ENCODE assay signal across 16 mouse cellular contexts in the genomic region with DNA sequence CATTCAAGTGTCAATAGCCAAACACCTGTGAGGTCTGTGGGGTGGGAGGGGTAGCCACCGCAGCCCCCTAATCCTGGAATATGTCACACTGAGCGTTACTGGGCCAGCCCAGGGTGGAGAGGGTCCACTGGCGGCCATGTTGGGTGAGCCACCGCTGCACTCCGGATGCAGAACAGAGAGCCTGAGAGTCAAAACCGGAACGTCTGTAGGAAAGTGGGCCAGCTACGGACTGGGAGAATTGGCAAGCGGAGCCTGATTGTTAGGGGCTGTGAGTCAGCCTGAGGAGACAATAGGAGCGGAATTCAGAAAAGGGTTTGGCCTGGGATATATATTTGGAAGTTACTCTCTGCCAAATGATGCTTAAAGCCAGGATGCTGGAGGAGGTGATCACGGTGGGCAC. TPM values are rescaled to one million over a fixed set of nuclear protein-coding genes. Genes with fewer than 3 reads are reported as not detected.
DNase-seq lines count a peak whose midpoint lies in the region; ATAC-seq and TF ChIP-seq lines count a peak whose summit lies in the region.
"Had no signal": no experiment of that assay in that cellular context is flagged by ENCODE, and none has a peak within 500 bp of the region (broad histone marks: within the 10 kb centered on the region; RNA-seq: fewer than 3 reads in every experiment).

No protein-coding gene starts in this region.

- H3K27me3 ChIP-seq in kidney, embryonic 15.5 days = peaks cover 11% of the 10 kb centered on the region; the same call in 1 of the 2 replicates
- no peaks in the 10 kb centered on the region for H3K27me3 ChIP-seq in stomach, embryonic 16.5 days (ENCODE audit: control insufficient read depth, insufficient read depth, low read length)
- H3K27me3 ChIP-seq in stomach, postnatal 0 days (ENCODE audit: control insufficient read depth, insufficient read depth, low read length) = no peaks in the 10 kb centered on the region; the same call in 1 of the 2 replicates
- H3K27me3 ChIP-seq: hindbrain, embryonic 15.5 days; Patski had no signal

- intact Hi-C loops in heart, postnatal 25 days (cut with DNase I) = loop anchor here (2.0 kb wide), 1 partner anchor 39 kb away; no protein-coding TSS in a partner anchor

- no peak overlapping the region for H3K4me3 ChIP-seq in kidney, embryonic 15.5 days (replicated peaks)
- H3K4me3 ChIP-seq in stomach, embryonic 16.5 days (replicated peaks; ENCODE audit: low read length) = no peak overlapping the region
- no peak overlapping the region for H3K4me3 ChIP-seq in stomach, postnatal 0 days (ENCODE audit: low read depth, low read length)
- H3K4me3 ChIP-seq: embryonic facial prominence, embryonic 15.5 days; hindbrain, embryonic 15.5 days; limb, embryonic 15.5 days had no signal

- H3K27ac ChIP-seq in kidney, embryonic 15.5 days = no peak overlapping the region
- H3K27ac ChIP-seq in stomach, embryonic 16.5 days (ENCODE audit: low read length) = no peak overlapping the region
- no peak overlapping the region for H3K27ac ChIP-seq in stomach, postnatal 0 days (replicated peaks)
- H3K27ac ChIP-seq: embryonic facial prominence, embryonic 15.5 days; hindbrain, embryonic 15.5 days; limb, embryonic 15.5 days; macrophage had no signal

- WGBS in kidney, embryonic 15.5 days = 86% methylated on average over 11 of the region's 11 CpGs
- 88% methylated on average over 11 of the region's 11 CpGs for WGBS in stomach, embryonic 16.5 days
- WGBS in stomach, postnatal 0 days = 76% methylated on average over 11 of the region's 11 CpGs

- no peaks in the 10 kb centered on the region for H3K9me3 ChIP-seq in kidney, embryonic 15.5 days (replicated peaks)
- H3K9me3 ChIP-seq in stomach, embryonic 16.5 days (replicated peaks; ENCODE audit: control insufficient read depth, low read length) = no peaks in the 10 kb centered on the region
- H3K9me3 ChIP-seq in stomach, postnatal 0 days (ENCODE audit: control insufficient read depth, low read length) = no peaks in the 10 kb centered on the region
- H3K9me3 ChIP-seq: embryonic facial prominence, embryonic 15.5 days; hindbrain, embryonic 15.5 days; limb, embryonic 15.5 days had no signal

- ATAC-seq in kidney, embryonic 15.5 days (replicated peaks; ENCODE audit: low FRiP score) = no peak
- 0 out of 2 replicates have a peak, but pooled peaks have one; percentile 37 for ATAC-seq in stomach, embryonic 16.5 days (ENCODE audit: insufficient read depth, low FRiP score)
- no peak for ATAC-seq in stomach, postnatal 0 days (ENCODE audit: low FRiP score, low TSS enrichment)
- ATAC-seq: forebrain, embryonic 16.5 days; Patski had no signal

- no peak overlapping the region for H3K4me2 ChIP-seq in kidney, embryonic 15.5 days
- H3K4me2 ChIP-seq in stomach, embryonic 16.5 days (ENCODE audit: low read depth, low read length) = no peak overlapping the region
- no peak overlapping the region for H3K4me2 ChIP-seq in stomach, postnatal 0 days (replicated peaks; ENCODE audit: low read depth)
- H3K4me2 ChIP-seq: embryonic facial prominence, embryonic 15.5 days; hindbrain, embryonic 15.5 days; limb, embryonic 15.5 days had no signal

- no peak overlapping the region for H3K9ac ChIP-seq in kidney, embryonic 15.5 days
- no peak overlapping the region for H3K9ac ChIP-seq in stomach, embryonic 16.5 days (ENCODE audit: low read length)
- no peak overlapping the region for H3K9ac ChIP-seq in stomach, postnatal 0 days (ENCODE audit: low read length)
- H3K9ac ChIP-seq: embryonic facial prominence, embryonic 15.5 days; hindbrain, embryonic 15.5 days; limb, embryonic 15.5 days had no signal

- peak; percentile 38 for DNase-seq in kidney, postnatal 14 days
- no peak for DNase-seq in stomach, postnatal 0 days (ENCODE audit: low spot score)
- peak; percentile 59 for DNase-seq in heart, postnatal 25 days (ENCODE audit: low spot score)
- DNase-seq in spleen, postnatal 36 days (ENCODE audit: low spot score in 2 of 2) = no peak
- DNase-seq in gastrocnemius, postnatal 25 days = no peak
- DNase-seq: adrenal gland, adult 2 months; kidney, adult 18-20 months; thymus, postnatal 36 days had no signal

- no peaks in the 10 kb centered on the region for H3K4me1 ChIP-seq in kidney, embryonic 15.5 days
- no peaks in the 10 kb centered on the region for H3K4me1 ChIP-seq in stomach, embryonic 16.5 days (ENCODE audit: control insufficient read depth, insufficient read depth, low read length)
- no peaks in the 10 kb centered on the region for H3K4me1 ChIP-seq in stomach, postnatal 0 days (replicated peaks; ENCODE audit: control insufficient read depth, insufficient read depth)
- H3K4me1 ChIP-seq: embryonic facial prominence, embryonic 15.5 days; hindbrain, embryonic 15.5 days; limb, embryonic 15.5 days had no signal

- no peak for TF ChIP-seq EP300 in stomach, postnatal 0 days (optimal IDR thresholded peaks at IDR 0.05)

- H3K36me3 ChIP-seq in kidney, embryonic 15.5 days = no peaks in the 10 kb centered on the region
- no peaks in the 10 kb centered on the region for H3K36me3 ChIP-seq in stomach, embryonic 16.5 days (ENCODE audit: control insufficient read depth, insufficient read depth, low read length)
- H3K36me3 ChIP-seq in stomach, postnatal 0 days (ENCODE audit: control insufficient read depth, insufficient read depth, low read length) = no peaks in the 10 kb centered on the region
- H3K36me3 ChIP-seq: embryonic facial prominence, embryonic 15.5 days; hindbrain, embryonic 15.5 days; limb, embryonic 15.5 days had no signal

- TF ChIP-seq CTCF in stomach, postnatal 0 days (IDR thresholded peaks at IDR 0.05; ENCODE audit: low read depth) = no peak

RNA-seq across cellular contexts. Expression of gene Jade2, which starts 39.9 kb away (rescaled TPM):
- 0.63 and 0.81 TPM in 2 replicates for polyA plus RNA-seq in kidney, embryonic 15.5 days (2015; fragmentation: Nextera tagmentation; extraction: Ambion mirVana)
- polyA plus RNA-seq in stomach, embryonic 16.5 days (2015; fragmentation: Nextera tagmentation; extraction: Ambion mirVana) = 1.7 and 1.8 TPM in 2 replicates
- polyA plus RNA-seq in stomach, postnatal 0 days (2015; fragmentation: Nextera tagmentation; extraction: Ambion mirVana) = 1.2 and 1.3 TPM in 2 replicates
- total RNA-seq in heart, postnatal 25 days (2021) = 1 to 10 TPM; 6.5 to 8.8 TPM
- total RNA-seq in gastrocnemius, postnatal 25 days (2021) = 1 to 10 TPM; 2.3 to 3.5 TPM

Comparison
In these comparisons a context has a peak if more than half of its experiments do, and no peak if none do; other contexts are left out.
1. DNase-seq: peak in kidney, postnatal 14 days (single experiment) and heart, postnatal 25 days (single experiment); none in stomach, postnatal 0 days (single experiment), spleen, postnatal 36 days (0 of 2) and gastrocnemius, postnatal 25 days (single experiment).